Mouse (Mus musculus) erythroid progenitor cell, adult 5-6 weeks (primary cell): Measurements from ENCODE around the gene Bloc1s6. TPM values are rescaled to one million over a fixed set of nuclear protein-coding genes. Genes with fewer than 3 reads are reported as not detected.

ENCODE experiments used
- ATAC-seq: replicated peaks from 2 replicates; pipeline ENCODE4 v1.8.0; 2016; ENCODE audit warnings: moderate number of reproducible peaks, mild to moderate bottlenecking, moderate TSS enrichment, inconsistent platforms; ENCODE audit not compliant: poor library complexity, low FRiP score, severe bottlenecking
- total RNA-seq, 2 experiments: library from RNA; stranded (forward) in 1 of 2; stranded (reverse) in 1 of 2; fragments of 150-400 nt in 1 of 2; fragments of 186-747, 209-891 nt in 1 of 2; gene quantifications; 2 replicates each; pipeline versions ENCODE4 v1.2.3 to v1.2.4; 2015 to 2017; ENCODE audit warnings: low replicate concordance in 2 of 2

The Bloc1s6 gene
- total RNA-seq, 2 experiments from 2014 or later, result 6.7 to 29.0 TPM

- no peak for ATAC-seq
Measured at GRCm38 (mm10) chr2:122762991-122763390, 24.7 kb downstream of the Bloc1s6 start.

- ATAC-seq, result 0 out of 2 replicates have a peak, but pooled peaks have one; percentile 23
Measured at GRCm38 (mm10) chr2:122764526-122764925, 26.2 kb downstream of the Bloc1s6 start.

DNA sequence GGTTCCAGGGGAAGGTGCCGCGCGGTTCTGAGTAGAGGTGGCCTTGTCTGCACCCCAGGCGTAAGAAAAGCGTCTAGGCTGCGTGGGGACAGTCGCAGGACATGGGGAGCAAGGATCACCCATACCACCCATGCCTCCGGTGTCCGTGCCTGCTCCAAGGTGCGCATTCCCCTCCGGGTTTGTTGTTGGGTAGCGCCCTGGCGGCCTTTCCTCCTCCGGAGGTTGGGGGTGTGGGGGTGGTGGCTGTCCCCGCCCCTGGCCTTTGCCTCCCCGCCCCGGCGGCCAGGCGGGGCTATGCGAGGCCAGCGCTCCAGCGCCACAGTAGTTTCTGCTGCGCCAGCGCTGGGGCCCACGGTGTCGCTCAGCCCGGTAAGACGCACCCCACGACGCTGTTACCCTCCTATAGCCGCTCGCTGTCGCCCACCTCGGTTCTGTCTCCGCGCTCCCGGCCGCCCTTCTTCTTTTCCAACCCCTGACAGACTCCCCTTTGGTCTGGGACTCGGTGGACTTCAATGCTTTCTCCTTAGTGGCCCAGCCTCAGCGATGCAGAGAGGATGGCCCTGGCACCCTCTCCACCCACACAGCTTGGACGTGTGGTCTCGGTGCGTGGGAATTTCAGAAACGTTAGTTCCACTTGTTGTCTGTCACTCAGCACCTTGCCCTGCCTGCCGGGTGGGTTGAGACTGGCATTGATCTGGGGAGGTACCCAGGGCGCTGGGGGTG, 26.9 kb downstream of the Bloc1s6 start, which contains the start of gene Sqor:
Gene Sqor, plus strand, starts transcription at position 167 of the 723 bp plus-strand sequence.
- ATAC-seq, result peak; percentile 98

DNA sequence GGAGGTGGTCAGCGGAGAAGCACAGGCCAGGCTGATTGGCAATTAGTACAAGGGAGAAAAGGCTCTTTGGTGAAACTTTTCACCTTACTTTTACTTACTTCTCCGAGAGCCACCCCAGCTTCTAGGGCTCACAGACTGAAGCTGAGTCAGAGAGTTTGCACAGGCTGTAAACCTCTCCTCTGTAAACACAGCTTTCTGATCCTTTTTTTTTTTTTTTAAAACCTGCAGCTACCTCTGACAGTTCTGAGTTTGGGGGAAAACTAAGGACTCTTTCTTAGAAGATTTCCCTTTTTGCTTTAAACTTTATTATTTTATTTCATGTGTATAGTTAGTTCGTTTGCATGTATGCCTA, 27.5 kb downstream of the Bloc1s6 start:
- no peak for ATAC-seq

DNA sequence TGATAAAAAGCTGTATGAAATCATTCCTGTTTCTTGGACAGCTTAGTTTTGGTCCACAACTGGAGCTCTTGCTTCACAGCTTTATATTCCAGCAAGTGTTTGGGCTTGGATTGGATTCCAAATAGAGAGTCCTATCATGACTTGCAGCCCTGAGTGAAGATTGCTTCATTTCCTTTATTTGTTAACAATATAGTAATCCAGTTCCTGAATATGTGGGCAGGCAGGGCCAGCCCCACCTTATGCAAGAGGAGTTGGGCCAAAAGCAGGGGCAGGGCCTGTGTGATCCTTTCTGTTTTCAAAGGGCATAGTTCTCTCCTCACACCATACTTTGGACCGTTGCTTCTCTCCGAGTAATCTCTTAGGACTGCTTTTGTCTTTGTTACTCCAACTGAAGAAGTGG, 32.7 kb downstream of the Bloc1s6 start:
- no peak for ATAC-seq

DNA sequence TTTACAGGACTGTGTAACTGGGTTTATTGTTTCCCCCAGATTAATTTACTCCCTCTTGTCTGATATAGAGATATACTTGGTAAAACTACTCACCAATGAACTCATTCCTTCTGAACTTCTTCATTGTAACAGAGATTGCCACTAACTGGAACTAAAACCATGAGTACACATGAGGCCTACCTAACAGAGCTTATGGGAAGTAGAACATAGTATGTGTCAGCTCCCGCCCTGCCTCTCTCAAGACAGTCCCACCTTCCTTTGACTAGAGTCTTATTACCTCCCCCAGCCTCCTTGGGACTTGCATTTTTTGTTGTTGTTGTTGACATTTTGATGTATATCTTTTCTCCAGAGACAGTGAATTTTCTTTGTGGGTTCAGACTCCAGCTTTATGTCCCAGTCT, 34.6 kb downstream of the Bloc1s6 start:
- ATAC-seq, result no peak

DNA sequence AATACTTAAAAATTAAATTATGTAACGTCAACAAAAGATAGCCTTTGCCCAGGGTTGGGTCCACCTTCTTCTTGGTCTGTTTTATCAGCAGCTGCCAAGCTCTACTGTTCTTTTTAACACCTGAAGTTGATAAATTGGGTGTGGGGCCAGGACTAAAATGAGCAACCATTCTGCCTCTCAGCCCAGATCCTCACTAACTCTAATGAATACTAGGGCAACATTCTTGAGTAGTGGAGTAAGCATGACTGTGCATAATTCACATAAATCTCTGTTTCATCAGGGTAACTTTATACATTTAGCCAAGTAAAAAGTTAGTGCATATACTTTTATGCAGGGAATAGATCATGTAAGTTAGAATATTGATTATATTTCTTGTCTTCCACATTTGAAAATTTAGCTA, 37.2 kb downstream of the Bloc1s6 start:
- no peak for ATAC-seq

DNA sequence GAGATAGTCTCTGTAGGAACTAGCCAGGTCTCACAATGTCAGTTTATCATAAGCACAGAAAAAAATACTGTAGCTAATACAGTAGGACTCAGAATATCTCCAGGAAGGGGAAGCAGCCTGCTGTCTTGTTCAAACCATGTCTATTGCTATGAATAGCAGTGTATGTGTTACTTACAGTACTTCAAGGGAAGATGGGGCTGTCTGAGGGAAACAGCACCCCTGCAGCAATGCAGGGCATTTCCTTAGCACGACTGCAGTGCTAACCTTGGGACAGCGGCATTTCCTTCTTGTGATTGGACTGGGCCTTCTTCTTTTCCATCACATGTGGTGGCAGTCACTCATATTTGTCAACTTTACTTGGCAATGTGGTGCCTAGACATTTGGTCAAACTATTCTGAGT, 38.5 kb downstream of the Bloc1s6 start:
- no peak for ATAC-seq

DNA sequence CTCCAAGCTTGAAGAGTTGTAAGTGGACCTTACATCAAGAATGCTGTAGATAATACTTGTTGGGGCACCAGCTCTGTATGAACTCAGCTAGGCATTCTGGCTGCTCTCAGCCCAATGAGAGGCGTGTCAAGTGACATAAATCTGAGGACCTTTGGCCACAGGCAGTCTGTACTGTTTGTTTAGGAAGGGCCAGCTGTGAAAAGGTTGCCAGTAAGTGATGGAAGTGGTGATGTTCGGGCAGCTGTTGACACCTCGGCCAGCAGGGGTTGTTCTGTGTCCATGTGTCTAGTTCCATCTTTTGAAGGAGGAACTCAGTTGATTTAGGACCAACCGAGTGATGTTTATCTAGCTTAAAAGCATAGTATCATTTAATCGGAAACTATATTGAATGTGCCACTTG, 41.7 kb downstream of the Bloc1s6 start:
- ATAC-seq, result no peak

DNA sequence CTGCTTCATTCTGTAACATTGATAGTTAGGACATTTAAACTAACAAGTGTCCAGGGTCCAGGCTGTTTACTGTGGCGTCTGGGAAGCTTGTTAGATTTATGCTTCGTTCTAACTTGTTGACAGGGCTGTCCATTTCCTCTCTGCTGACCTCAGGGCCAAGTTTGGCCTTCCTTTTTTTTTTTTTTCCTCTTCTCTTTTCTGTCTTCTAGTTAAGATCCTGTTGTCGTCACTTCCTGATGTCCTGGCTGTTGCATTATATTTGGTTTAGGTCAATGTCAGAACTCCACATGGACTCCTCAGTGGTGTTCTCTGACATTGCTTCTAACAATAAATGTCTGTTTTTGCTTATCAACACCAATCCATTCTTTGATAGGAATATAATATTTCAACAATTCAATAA, 42.1 kb downstream of the Bloc1s6 start:
- ATAC-seq, result no peak

DNA sequence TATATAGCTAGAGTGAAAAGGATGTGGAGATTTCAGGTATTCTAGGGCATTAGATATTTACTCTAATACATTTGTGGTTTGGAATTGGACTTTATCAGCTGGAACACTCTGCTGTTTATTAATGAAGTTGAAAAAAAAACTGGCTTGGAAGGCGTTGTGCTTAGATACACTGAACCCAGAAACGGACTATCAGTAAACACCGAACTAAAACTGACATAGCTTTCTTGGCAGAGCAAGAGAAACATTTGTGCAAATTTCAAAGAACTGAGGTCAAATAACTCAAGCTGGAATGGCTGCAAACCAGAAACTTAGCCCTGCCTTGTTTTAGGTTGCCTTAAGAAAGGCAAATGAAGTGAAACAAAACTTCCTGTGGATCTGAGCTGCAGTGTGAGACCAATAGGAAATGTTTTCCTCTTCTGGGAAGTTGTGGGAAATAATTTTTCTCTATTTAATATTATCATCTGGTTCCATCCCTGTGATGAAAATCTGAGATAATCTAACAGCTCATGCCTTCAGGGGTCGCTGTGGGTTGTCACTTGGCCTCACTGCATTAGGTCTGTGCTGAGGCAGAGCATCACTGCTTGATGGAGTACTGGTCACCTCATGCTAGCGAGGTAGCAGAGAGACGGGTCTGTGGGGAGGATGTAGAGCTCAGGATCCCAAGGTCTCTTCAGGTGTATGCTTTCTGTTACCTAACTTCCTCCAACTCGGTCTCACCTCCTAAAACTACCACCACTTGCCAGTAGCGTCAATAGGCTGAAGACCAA, 43.5 kb downstream of the Bloc1s6 start:
- ATAC-seq, result no peak

DNA sequence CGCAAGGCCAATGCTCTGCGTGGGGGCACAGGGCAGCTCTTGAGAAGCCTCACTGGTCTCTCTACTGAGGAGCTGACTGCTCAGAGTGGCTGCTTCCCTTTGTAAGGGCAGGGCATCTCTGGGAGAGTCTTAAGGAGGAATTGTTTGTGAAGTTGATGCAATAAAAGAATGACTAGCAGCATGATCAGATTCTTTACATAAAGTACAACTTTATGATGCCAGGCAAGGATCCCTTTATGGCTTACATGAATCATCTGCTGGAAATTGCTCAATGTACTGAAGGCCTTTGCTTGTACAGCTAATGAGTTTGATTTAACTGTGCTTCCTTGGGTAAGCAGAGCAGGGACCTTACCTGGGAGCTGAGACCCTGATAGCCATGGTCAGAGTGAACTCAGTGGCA, 45.4 kb downstream of the Bloc1s6 start:
- no peak for ATAC-seq

DNA sequence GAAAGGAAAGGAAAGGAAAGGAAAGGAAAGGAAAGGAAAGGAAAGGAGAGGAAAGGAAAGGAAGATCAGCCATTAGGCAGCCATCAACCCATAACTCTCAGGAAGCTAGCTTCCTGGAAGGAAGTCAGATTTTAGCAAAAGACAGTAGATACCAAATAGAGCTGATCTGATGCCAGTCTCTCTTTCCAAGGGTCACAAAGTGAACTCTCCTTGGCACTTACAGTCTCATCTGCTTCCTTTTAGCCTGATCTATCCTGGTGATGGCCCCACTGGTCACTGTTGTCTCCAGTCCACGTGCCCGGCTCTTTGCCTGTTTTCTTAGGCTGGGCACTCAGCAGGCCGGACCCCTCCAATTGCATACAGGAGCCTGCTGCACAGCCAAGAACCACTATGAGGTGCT, 46.4 kb downstream of the Bloc1s6 start:
- ATAC-seq, result no peak

DNA sequence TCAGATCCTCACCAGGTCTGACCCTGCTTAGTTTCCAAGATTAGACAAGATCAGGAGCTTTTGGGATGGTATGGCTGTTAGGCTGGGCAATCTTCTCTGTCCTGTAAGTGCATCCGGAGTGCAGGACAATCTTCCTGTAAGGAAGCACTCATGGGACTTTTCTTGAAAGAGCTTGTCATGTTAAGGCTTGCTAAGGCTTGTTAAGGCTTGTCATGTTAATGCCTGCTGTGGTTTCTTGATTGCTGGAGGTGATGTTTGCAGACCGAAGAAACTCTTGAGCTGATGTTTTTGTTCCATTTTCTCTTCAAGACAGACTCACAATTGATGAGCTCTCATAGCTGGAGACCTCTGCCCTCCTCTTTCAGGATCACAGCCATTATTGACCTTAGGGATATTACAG, 47.9 kb downstream of the Bloc1s6 start:
- no peak for ATAC-seq

DNA sequence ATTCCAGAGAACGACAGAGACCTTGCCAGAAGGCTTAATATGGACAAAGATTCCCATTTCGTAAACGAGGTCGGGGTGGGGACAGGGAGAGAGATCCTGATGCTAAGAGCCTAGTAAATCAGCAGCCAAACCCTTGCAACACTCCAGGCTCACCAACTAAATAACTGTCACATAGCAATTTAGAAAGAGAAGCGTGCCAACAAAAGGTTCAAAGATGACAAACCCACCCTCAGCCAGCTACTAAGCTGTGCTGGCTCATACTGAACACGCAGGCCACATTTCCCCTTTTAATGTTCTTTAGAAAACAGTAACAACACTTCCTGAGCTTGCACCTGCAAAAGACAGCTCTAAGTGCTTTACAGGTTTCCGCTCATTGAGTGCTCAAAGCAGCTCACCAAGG, 51.0 kb downstream of the Bloc1s6 start:
- ATAC-seq, result no peak

DNA sequence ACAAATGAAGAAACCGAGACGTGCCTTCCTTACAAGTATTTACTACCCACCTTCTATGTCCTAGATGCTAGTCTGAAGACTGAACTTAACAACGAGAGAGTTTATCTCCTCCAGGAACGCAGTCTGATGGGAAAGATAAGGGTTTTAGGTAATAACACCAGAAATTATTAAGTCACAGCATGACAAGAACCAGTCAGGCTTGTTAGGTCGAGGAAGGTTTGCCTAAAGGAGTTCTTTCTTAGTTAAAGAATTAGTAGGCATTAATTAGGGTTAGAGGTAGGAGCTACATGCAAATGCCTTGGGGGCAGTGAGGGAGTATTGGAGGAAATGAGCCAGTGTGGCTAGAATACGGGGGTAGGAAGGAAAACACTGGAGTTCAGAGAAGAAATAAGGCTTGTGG, 51.4 kb downstream of the Bloc1s6 start:
- ATAC-seq, result no peak

Other genes with a start within 250 kb of the Bloc1s6 start
- 30.6 and 32.3 TPM in 2 replicates for gene Gatm, start 127.2 kb upstream of the Bloc1s6 start, total RNA-seq (2015; ENCODE audit: low replicate concordance)
- gene Gatm, start 127.2 kb upstream of the Bloc1s6 start, total RNA-seq (2017; ENCODE audit: low replicate concordance), result 19.6 and 21.6 TPM in 2 replicates
- 12.6 and 13.4 TPM in 2 replicates for gene AA467197, start 101.5 kb upstream of the Bloc1s6 start, total RNA-seq (2015; ENCODE audit: low replicate concordance)
- gene AA467197, start 101.5 kb upstream of the Bloc1s6 start, total RNA-seq (2017; ENCODE audit: low replicate concordance), result 2.4 and 14.6 TPM in 2 replicates
- 1.1 TPM in 1 of 2 replicates, not detected in the other for gene Slc30a4, start 35.8 kb upstream of the Bloc1s6 start, total RNA-seq (2015; ENCODE audit: low replicate concordance)
- 0.90 and 1.5 TPM in 2 replicates for gene Slc30a4, start 35.8 kb upstream of the Bloc1s6 start, total RNA-seq (2017; ENCODE audit: low replicate concordance)
- 19.1 and 28.9 TPM in 2 replicates for gene Sqor, start 26.7 kb downstream of the Bloc1s6 start, total RNA-seq (2015; ENCODE audit: low replicate concordance)
- gene Sqor, start 26.7 kb downstream of the Bloc1s6 start, total RNA-seq (2017; ENCODE audit: low replicate concordance), result 23.1 and 24.3 TPM in 2 replicates